10 mouse cellular contexts compared by ENCODE assay signal in genomic region chr15:78510121-78510576, GRCm38 (mm10). TPM values are rescaled to one million over a fixed set of nuclear protein-coding genes. Genes with fewer than 3 reads are reported as not detected.
DNase-seq lines count a peak whose midpoint lies in the region; ATAC-seq and TF ChIP-seq lines count a peak whose summit lies in the region.
"Had no signal": no experiment of that assay in that cellular context is flagged by ENCODE, and none has a peak within 500 bp of the region (broad histone marks: within the 10 kb centered on the region; RNA-seq: fewer than 3 reads in every experiment).

No protein-coding gene starts in this region.

- DNase-seq in hindbrain, embryonic 14.5 days (ENCODE audit: low spot score), result no peak
- DNase-seq in embryonic facial prominence, embryonic 14.5 days (ENCODE audit: low spot score), result no peak
- no peak for DNase-seq in frontal cortex, postnatal 36 days (ENCODE audit: low spot score in 2 of 2)
- DNase-seq in urinary bladder, postnatal 10 days (ENCODE audit: low spot score), result no peak
- DNase-seq in frontal cortex, adult 2 months (ENCODE audit: extremely low spot score in 1 of 2, low spot score in 1 of 2), result no peak

- H3K27me3 ChIP-seq in hindbrain, embryonic 14.5 days (ENCODE audit: control insufficient read depth, insufficient read depth, low read length), result no peaks in the 10 kb centered on the region
- no peaks in the 10 kb centered on the region for H3K27me3 ChIP-seq in hindbrain, embryonic 16.5 days (replicated peaks; ENCODE audit: control insufficient read depth, insufficient read depth, low read length)
- no peaks in the 10 kb centered on the region for H3K27me3 ChIP-seq in embryonic facial prominence, embryonic 14.5 days (replicated peaks; ENCODE audit: control insufficient read depth, insufficient read depth, low read length)
- H3K27me3 ChIP-seq in myocyte (ENCODE audit: control insufficient read depth, insufficient read depth, insufficient read length), result no peaks in the 10 kb centered on the region
- H3K27me3 ChIP-seq: hindbrain, embryonic 15.5 days had no signal

- peaks cover 12% of the 10 kb centered on the region for H3K4me1 ChIP-seq in hindbrain, embryonic 14.5 days (replicated peaks; ENCODE audit: control insufficient read depth, insufficient read depth, low read length)
- H3K4me1 ChIP-seq in hindbrain, embryonic 16.5 days (ENCODE audit: control insufficient read depth, insufficient read depth, low read depth, low read length), result peaks cover 5% of the 10 kb centered on the region; the same call in 1 of the 2 replicates
- peaks cover 10% of the 10 kb centered on the region for H3K4me1 ChIP-seq in embryonic facial prominence, embryonic 14.5 days (ENCODE audit: control insufficient read depth, insufficient read depth, low read length)

- 56% methylated on average over 8 of the region's 8 CpGs for WGBS in hindbrain, embryonic 14.5 days
- 45% methylated on average over 8 of the region's 8 CpGs for WGBS in hindbrain, embryonic 16.5 days
- WGBS in embryonic facial prominence, embryonic 14.5 days, result 63% methylated on average over 6 of the region's 8 CpGs

- peaks cover 1% of the 10 kb centered on the region; the same call in 1 of the 2 replicates for H3K9me3 ChIP-seq in hindbrain, embryonic 14.5 days (ENCODE audit: control insufficient read depth, low read length)
- H3K9me3 ChIP-seq in hindbrain, embryonic 16.5 days (ENCODE audit: control insufficient read depth, low read length), result no peaks in the 10 kb centered on the region
- no peaks in the 10 kb centered on the region for H3K9me3 ChIP-seq in embryonic facial prominence, embryonic 14.5 days (ENCODE audit: control insufficient read depth, low read length)
- H3K9me3 ChIP-seq: hindbrain, embryonic 15.5 days had no signal

- no peak for ATAC-seq in hindbrain, embryonic 14.5 days (ENCODE audit: low FRiP score)
- ATAC-seq in hindbrain, embryonic 16.5 days, result no peak
- peak; percentile 65 for ATAC-seq in CD4-positive, CD25-positive, alpha-beta regulatory T cell, adult 4 months
- no peak for ATAC-seq in embryonic facial prominence, embryonic 14.5 days (ENCODE audit: low read depth)

- no peak overlapping the region for H3K4me3 ChIP-seq in hindbrain, embryonic 14.5 days (replicated peaks; ENCODE audit: low read length)
- no peak overlapping the region for H3K4me3 ChIP-seq in hindbrain, embryonic 16.5 days (ENCODE audit: low read length)
- no peak overlapping the region for H3K4me3 ChIP-seq in embryonic facial prominence, embryonic 14.5 days (ENCODE audit: low read depth, low read length)
- no peak overlapping the region for H3K4me3 ChIP-seq in myocyte
- H3K4me3 ChIP-seq: hindbrain, embryonic 15.5 days had no signal

- no peaks in the 10 kb centered on the region for H3K36me3 ChIP-seq in hindbrain, embryonic 14.5 days (replicated peaks; ENCODE audit: control insufficient read depth, insufficient read depth)
- no peaks in the 10 kb centered on the region for H3K36me3 ChIP-seq in hindbrain, embryonic 16.5 days (ENCODE audit: control insufficient read depth, insufficient read depth, low read length)
- H3K36me3 ChIP-seq in embryonic facial prominence, embryonic 14.5 days (ENCODE audit: control insufficient read depth, insufficient read depth, low read length), result no peaks in the 10 kb centered on the region
- no peaks in the 10 kb centered on the region for H3K36me3 ChIP-seq in myocyte (ENCODE audit: control insufficient read depth, insufficient read depth)
- H3K36me3 ChIP-seq: hindbrain, embryonic 15.5 days had no signal

- no peaks in the 10 kb centered on the region for H3K79me2 ChIP-seq in myocyte (ENCODE audit: control insufficient read depth, insufficient read depth)

- H3K4me2 ChIP-seq in hindbrain, embryonic 14.5 days (replicated peaks), result peak overlapping the region; percentile 24; the same call in 1 of the 2 replicates
- H3K4me2 ChIP-seq in hindbrain, embryonic 16.5 days (ENCODE audit: low read length), result no peak overlapping the region
- no peak overlapping the region for H3K4me2 ChIP-seq in embryonic facial prominence, embryonic 14.5 days (ENCODE audit: low read depth, low read length)
- H3K4me2 ChIP-seq in myocyte (ENCODE audit: low read depth), result peak overlapping the region; percentile 25
- H3K4me2 ChIP-seq: hindbrain, embryonic 15.5 days had no signal

- no peak overlapping the region for H3ac ChIP-seq in myocyte (ENCODE audit: control insufficient read depth, insufficient read length)

- 0 out of 2 replicates have a peak overlapping the region, but pooled peaks have one; percentile 20 for H3K9ac ChIP-seq in hindbrain, embryonic 14.5 days
- H3K9ac ChIP-seq in hindbrain, embryonic 16.5 days (ENCODE audit: low read depth, low read length), result no peak overlapping the region
- no peak overlapping the region for H3K9ac ChIP-seq in embryonic facial prominence, embryonic 14.5 days (ENCODE audit: low read depth, low read length)
- H3K9ac ChIP-seq: hindbrain, embryonic 15.5 days had no signal

- H3K27ac ChIP-seq in hindbrain, embryonic 14.5 days, result no peak overlapping the region
- no peak overlapping the region for H3K27ac ChIP-seq in hindbrain, embryonic 16.5 days (ENCODE audit: low read depth, low read length)
- H3K27ac ChIP-seq in embryonic facial prominence, embryonic 14.5 days (replicated peaks; ENCODE audit: low read depth, low read length), result 0 out of 2 replicates have a peak overlapping the region, but pooled peaks have one; percentile 6
- H3K27ac ChIP-seq: hindbrain, embryonic 15.5 days had no signal

- TF ChIP-seq POLR2A in myocyte (IDR thresholded peaks at IDR 0.05; ENCODE audit: insufficient read length, low read depth), result no peak

TF ChIP-seq in myocyte, 11 proteins besides CTCF, POLR2A, EP300 and RAD21:
- TF ChIP-seq MYOG (IDR thresholded peaks at IDR 0.05; ENCODE audit: control insufficient read depth in 1 of 3, insufficient read depth in 1 of 3, insufficient read length in 2 of 3, low read depth in 2 of 3) (peak in 2 of 3 experiments; percentile 70 to 91), TCF12 (IDR thresholded peaks at IDR 0.05; ENCODE audit: insufficient read depth, poor library complexity, severe bottlenecking) (peak; percentile 29), MAX (IDR thresholded peaks at IDR 0.05; ENCODE audit: low read depth) (no peak), SRF (IDR thresholded peaks at IDR 0.05; ENCODE audit: control insufficient read depth, insufficient read length, low read depth) (no peak), MYOD1 (IDR thresholded peaks at IDR 0.05; ENCODE audit: control insufficient read depth in 1 of 3, insufficient read length in 2 of 3, low read depth in 2 of 3) (peak in 2 of 3 experiments; percentile 80 to 83)

RNA-seq across cellular contexts. Expression of gene Il2rb, which starts 15.1 kb away (rescaled TPM):
- 0.14 and 0.20 TPM in 2 replicates for polyA plus RNA-seq in hindbrain, embryonic 14.5 days (2014; fragmentation: Nextera tagmentation; extraction: Ambion mirVana)
- polyA plus RNA-seq in hindbrain, embryonic 16.5 days (2015; fragmentation: Nextera tagmentation; extraction: Ambion mirVana), result 0.26 and 0.37 TPM in 2 replicates
- 100 to 1,000 TPM; 529 to 771 TPM for polyA plus RNA-seq in CD4-positive, CD25-positive, alpha-beta regulatory T cell, adult 4 months (2017; shearing (Covaris generic))
- 0.42 and 0.55 TPM in 2 replicates for polyA plus RNA-seq in embryonic facial prominence, embryonic 14.5 days (2014; fragmentation: Nextera tagmentation; extraction: Ambion mirVana)
- polyA plus RNA-seq in myocyte (2012; fragmentation: generic; extraction: Trizol), result 0.67 TPM
- 0.18 and 0.29 TPM in 2 replicates for polyA plus RNA-seq in frontal cortex, adult 2 months (2012; rRNA removed)

RNA-seq across cellular contexts. Expression of gene C1qtnf6, which starts 21.1 kb away (rescaled TPM):
- 9.5 and 11.0 TPM in 2 replicates for polyA plus RNA-seq in hindbrain, embryonic 14.5 days (2014; fragmentation: Nextera tagmentation; extraction: Ambion mirVana)
- polyA plus RNA-seq in hindbrain, embryonic 16.5 days (2015; fragmentation: Nextera tagmentation; extraction: Ambion mirVana), result 9.9 and 11.6 TPM in 2 replicates
- 10 to 100 TPM; 10.2 to 14.3 TPM for polyA plus RNA-seq in CD4-positive, CD25-positive, alpha-beta regulatory T cell, adult 4 months (2017; shearing (Covaris generic))
- 64.1 and 67.5 TPM in 2 replicates for polyA plus RNA-seq in embryonic facial prominence, embryonic 14.5 days (2014; fragmentation: Nextera tagmentation; extraction: Ambion mirVana)
- 66.2 TPM for polyA plus RNA-seq in myocyte (2012; fragmentation: generic; extraction: Trizol)
- 4.7 and 4.9 TPM in 2 replicates for polyA plus RNA-seq in frontal cortex, adult 2 months (2012; rRNA removed)

RNA-seq across cellular contexts. Expression of gene Sstr3, which starts 34.3 kb away (rescaled TPM):
- polyA plus RNA-seq in hindbrain, embryonic 14.5 days (2014; fragmentation: Nextera tagmentation; extraction: Ambion mirVana), result 0.34 and 0.64 TPM in 2 replicates
- 0.95 and 1.1 TPM in 2 replicates for polyA plus RNA-seq in hindbrain, embryonic 16.5 days (2015; fragmentation: Nextera tagmentation; extraction: Ambion mirVana)
- not detected for polyA plus RNA-seq in CD4-positive, CD25-positive, alpha-beta regulatory T cell, adult 4 months (2017; shearing (Covaris generic))
- polyA plus RNA-seq in embryonic facial prominence, embryonic 14.5 days (2014; fragmentation: Nextera tagmentation; extraction: Ambion mirVana), result 0.14 TPM in 1 of 2 replicates, not detected in the other
- polyA plus RNA-seq in myocyte (2012; fragmentation: generic; extraction: Trizol), result not detected
- 18.5 and 24.4 TPM in 2 replicates for polyA plus RNA-seq in frontal cortex, adult 2 months (2012; rRNA removed)
- polyA plus RNA-seq: liver, adult 2 months had no signal

RNA-seq across cellular contexts. Expression of gene Tmprss6, which starts 41.7 kb away (rescaled TPM):
- polyA plus RNA-seq in hindbrain, embryonic 14.5 days (2014; fragmentation: Nextera tagmentation; extraction: Ambion mirVana), result 0.48 and 1.1 TPM in 2 replicates
- 0.29 and 0.51 TPM in 2 replicates for polyA plus RNA-seq in hindbrain, embryonic 16.5 days (2015; fragmentation: Nextera tagmentation; extraction: Ambion mirVana)
- not detected for polyA plus RNA-seq in CD4-positive, CD25-positive, alpha-beta regulatory T cell, adult 4 months (2017; shearing (Covaris generic))
- 1.1 and 1.5 TPM in 2 replicates for polyA plus RNA-seq in embryonic facial prominence, embryonic 14.5 days (2014; fragmentation: Nextera tagmentation; extraction: Ambion mirVana)
- polyA plus RNA-seq in myocyte (2012; fragmentation: generic; extraction: Trizol), result 0.08 TPM
- 0.16 and 0.17 TPM in 2 replicates for polyA plus RNA-seq in frontal cortex, adult 2 months (2012; rRNA removed)

Comparison
In these comparisons a context has a peak if more than half of its experiments do, and no peak if none do; other contexts are left out.
1. H3K4me2 ChIP-seq: peak in hindbrain, embryonic 14.5 days (single experiment) and myocyte (single experiment); none in hindbrain, embryonic 16.5 days (single experiment) and embryonic facial prominence, embryonic 14.5 days (single experiment).
2. RNA of gene Il2rb, which starts 15.1 kb away (polyA plus RNA-seq): 529 to 771 TPM in CD4-positive, CD25-positive, alpha-beta regulatory T cell, adult 4 months; 0.67 TPM in myocyte (single experiment), 0.42 to 0.55 TPM in embryonic facial prominence, embryonic 14.5 days, 0.26 to 0.37 TPM in hindbrain, embryonic 16.5 days, 0.14 to 0.20 TPM in hindbrain, embryonic 14.5 days and 0.18 to 0.29 TPM in frontal cortex, adult 2 months; every median in the first group is over 100 times any median in the second.